Mouse (Mus musculus): ENCODE measurements around the gene Ccdc117.

DNA sequence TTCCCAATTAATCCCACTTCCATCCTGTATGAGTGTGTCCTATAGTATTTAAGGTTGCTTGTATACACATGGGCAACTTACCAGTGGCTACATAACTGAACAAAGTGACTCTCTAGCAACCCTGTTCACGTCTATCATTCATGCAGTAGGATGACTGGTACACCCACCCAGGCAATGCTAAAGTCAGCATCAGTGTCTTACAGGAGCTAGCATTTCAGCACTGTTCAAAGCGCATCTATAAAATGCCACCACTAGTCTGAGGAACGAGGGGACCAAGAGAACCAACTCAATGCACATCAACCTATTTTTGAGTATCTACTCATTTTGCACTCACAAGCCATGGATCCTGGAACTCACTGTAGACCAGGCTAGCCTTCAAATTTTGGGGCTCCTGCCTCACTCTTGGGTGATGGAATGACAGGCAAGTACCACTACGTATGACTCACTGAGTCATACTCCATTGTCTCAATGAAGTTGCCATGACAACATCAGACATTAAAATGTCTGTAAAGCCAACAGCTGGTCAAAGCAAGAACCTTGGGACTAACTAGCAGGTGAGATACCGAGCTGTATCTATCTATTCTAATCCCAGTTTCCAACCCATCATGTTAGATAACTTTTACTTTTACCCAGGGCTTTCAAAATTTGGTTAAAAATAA, 14.0 kb downstream of the Ccdc117 start:
- TF ChIP-seq POLR2A (IDR thresholded peaks at IDR 0.05; ENCODE audit: insufficient read length, low read depth) (no peak), MAX (IDR thresholded peaks at IDR 0.05; ENCODE audit: low read depth) (no peak)
